In the genomic region with DNA sequence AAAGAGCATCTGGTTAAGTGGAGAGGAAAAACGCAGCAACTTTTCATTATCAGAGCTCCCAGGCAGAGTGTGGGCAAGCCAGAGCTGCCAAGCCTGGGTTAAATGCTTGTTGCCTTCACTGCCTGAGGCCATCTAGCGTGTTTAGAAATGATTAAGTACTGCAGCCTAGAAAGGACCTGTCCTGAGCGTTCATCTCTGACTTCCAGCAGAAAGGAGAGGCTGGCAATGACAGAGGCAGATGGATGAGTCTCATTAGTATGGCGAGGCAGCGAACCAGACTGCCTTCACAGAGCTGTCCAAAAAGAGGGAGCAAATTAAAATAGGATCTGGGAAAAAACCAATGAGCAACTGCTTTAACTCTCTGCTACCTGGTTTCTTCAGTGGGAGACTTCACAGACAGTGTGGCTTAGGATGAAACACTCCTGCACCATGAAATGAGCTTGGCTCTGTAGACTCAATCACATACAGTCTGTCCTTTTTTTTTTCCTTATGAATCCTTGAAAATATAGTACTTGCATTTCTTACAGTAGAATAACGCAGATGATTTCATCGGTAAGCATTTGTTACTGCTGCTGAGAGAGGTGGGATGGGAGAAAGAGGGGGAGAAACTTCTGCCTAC, we compare ENCODE assay signal across 13 mouse cellular contexts.
A peak's percentile ranks its signal among the peaks of the same experiment; 100 is the strongest.
DNase-seq lines count a peak whose midpoint lies in the region; ATAC-seq and TF ChIP-seq lines count a peak whose summit lies in the region.
"Had no signal": no experiment of that assay in that cellular context is flagged by ENCODE, and none has a peak within 500 bp of the region (broad histone marks: within the 10 kb centered on the region; RNA-seq: fewer than 3 reads in every experiment).

No protein-coding gene starts in this region.

- peak; percentile 29 for DNase-seq in left cerebral cortex, postnatal 4 days
- no peak for DNase-seq in left cerebral cortex, adult 18-20 months (ENCODE audit: low spot score in 2 of 2)
- peak; percentile 47 for DNase-seq in forebrain, postnatal 0 days
- DNase-seq in liver, embryonic 11.5 days (ENCODE audit: low spot score), result no peak
- DNase-seq in kidney, adult 11 months, result no peak
- no peak for DNase-seq in kidney, postnatal 10 days
- DNase-seq: cerebellum, adult 18-20 months; heart, adult 2 months; liver, postnatal 0 days; thymus, adult 18-20 months had no signal

- intact Hi-C loops in left cerebral cortex, postnatal 4 days (cut with DNase I), result no loop called here

- no peak overlapping the region for H3K27ac ChIP-seq in forebrain, postnatal 0 days (ENCODE audit: low read depth, low read length)
- peak overlapping the region; percentile 16; the same call in 1 of the 2 replicates for H3K27ac ChIP-seq in midbrain, embryonic 12.5 days (replicated peaks)
- H3K27ac ChIP-seq in liver, embryonic 11.5 days (ENCODE audit: low read depth, low read length), result no peak overlapping the region
- H3K27ac ChIP-seq in intestine, postnatal 0 days (ENCODE audit: low read depth, low read length), result no peak overlapping the region
- H3K27ac ChIP-seq: heart, adult 2 months had no signal

- no peak overlapping the region for H3K9ac ChIP-seq in forebrain, postnatal 0 days
- no peak overlapping the region for H3K9ac ChIP-seq in midbrain, embryonic 12.5 days (replicated peaks)
- H3K9ac ChIP-seq in liver, embryonic 11.5 days (ENCODE audit: low read depth, low read length), result no peak overlapping the region
- H3K9ac ChIP-seq in intestine, postnatal 0 days (ENCODE audit: low read depth, low read length), result no peak overlapping the region
- H3K9ac ChIP-seq: liver, postnatal 0 days had no signal

- 27% methylated on average over 7 of the region's 7 CpGs for WGBS in forebrain, postnatal 0 days
- 59% methylated on average over 7 of the region's 7 CpGs for WGBS in midbrain, embryonic 12.5 days
- WGBS in liver, embryonic 11.5 days, result 54% methylated on average over 7 of the region's 7 CpGs
- 50% methylated on average over 7 of the region's 7 CpGs for WGBS in intestine, postnatal 0 days

- TF ChIP-seq CTCF in forebrain, postnatal 0 days (IDR thresholded peaks at IDR 0.05; ENCODE audit: low read depth), result no peak
- no peak for TF ChIP-seq CTCF in intestine, postnatal 0 days (IDR thresholded peaks at IDR 0.05; ENCODE audit: low read depth)

- no peak overlapping the region for H3K4me3 ChIP-seq in forebrain, postnatal 0 days (ENCODE audit: low read depth, low read length)
- H3K4me3 ChIP-seq in midbrain, embryonic 12.5 days, result no peak overlapping the region
- no peak overlapping the region for H3K4me3 ChIP-seq in liver, embryonic 11.5 days (ENCODE audit: low read depth, low read length)
- H3K4me3 ChIP-seq in intestine, postnatal 0 days (ENCODE audit: low read depth, low read length), result no peak overlapping the region
- H3K4me3 ChIP-seq: erythroblast, embryonic 14.5 days; heart, adult 2 months had no signal

- ATAC-seq in forebrain, postnatal 0 days, result peak; percentile 79
- ATAC-seq in midbrain, embryonic 12.5 days (ENCODE audit: low FRiP score, low read depth), result 0 out of 2 replicates have a peak, but pooled peaks have one; percentile 38
- no peak for ATAC-seq in liver, embryonic 11.5 days (replicated peaks; ENCODE audit: low FRiP score)
- no peak for ATAC-seq in intestine, postnatal 0 days
- ATAC-seq: liver, postnatal 0 days had no signal

- H3K36me3 ChIP-seq in forebrain, postnatal 0 days (ENCODE audit: insufficient read depth), result no peaks in the 10 kb centered on the region
- H3K36me3 ChIP-seq in midbrain, embryonic 12.5 days, result no peaks in the 10 kb centered on the region
- H3K36me3 ChIP-seq in liver, embryonic 11.5 days (ENCODE audit: control insufficient read depth, insufficient read depth, low read length), result no peaks in the 10 kb centered on the region
- no peaks in the 10 kb centered on the region for H3K36me3 ChIP-seq in intestine, postnatal 0 days (ENCODE audit: control insufficient read depth, insufficient read depth)

- H3K4me1 ChIP-seq in forebrain, postnatal 0 days (ENCODE audit: insufficient read depth), result no peaks in the 10 kb centered on the region
- peaks cover 4% of the 10 kb centered on the region; the same call in 1 of the 2 replicates for H3K4me1 ChIP-seq in midbrain, embryonic 12.5 days
- no peaks in the 10 kb centered on the region for H3K4me1 ChIP-seq in liver, embryonic 11.5 days (replicated peaks; ENCODE audit: control insufficient read depth, insufficient read depth, low read length)
- no peaks in the 10 kb centered on the region for H3K4me1 ChIP-seq in intestine, postnatal 0 days (replicated peaks; ENCODE audit: control insufficient read depth, insufficient read depth, low read length)

- H3K27me3 ChIP-seq in forebrain, postnatal 0 days (ENCODE audit: insufficient read depth, low read length), result no peaks in the 10 kb centered on the region
- no peaks in the 10 kb centered on the region for H3K27me3 ChIP-seq in midbrain, embryonic 12.5 days
- H3K27me3 ChIP-seq in liver, embryonic 11.5 days (replicated peaks; ENCODE audit: control insufficient read depth, insufficient read depth, low read length), result no peaks in the 10 kb centered on the region
- no peaks in the 10 kb centered on the region for H3K27me3 ChIP-seq in intestine, postnatal 0 days (replicated peaks; ENCODE audit: control insufficient read depth, insufficient read depth, low read length)

- no peaks in the 10 kb centered on the region for H3K9me3 ChIP-seq in forebrain, postnatal 0 days (ENCODE audit: low read length)
- H3K9me3 ChIP-seq in midbrain, embryonic 12.5 days, result no peaks in the 10 kb centered on the region
- no peaks in the 10 kb centered on the region for H3K9me3 ChIP-seq in liver, embryonic 11.5 days (ENCODE audit: control insufficient read depth, low read length)
- H3K9me3 ChIP-seq in intestine, postnatal 0 days (ENCODE audit: control insufficient read depth), result no peaks in the 10 kb centered on the region

- peak overlapping the region; percentile 9; the same call in 1 of the 2 replicates for H3K4me2 ChIP-seq in forebrain, postnatal 0 days (ENCODE audit: low read depth)
- H3K4me2 ChIP-seq in midbrain, embryonic 12.5 days (replicated peaks), result no peak overlapping the region
- H3K4me2 ChIP-seq in liver, embryonic 11.5 days, result no peak overlapping the region
- no peak overlapping the region for H3K4me2 ChIP-seq in intestine, postnatal 0 days (replicated peaks; ENCODE audit: low read depth)

Comparison
In these comparisons a context has a peak if more than half of its experiments do, and no peak if none do; other contexts are left out.
1. DNase-seq: peak in left cerebral cortex, postnatal 4 days (single experiment) and forebrain, postnatal 0 days (single experiment); none in left cerebral cortex, adult 18-20 months (0 of 2), liver, embryonic 11.5 days (single experiment), kidney, adult 11 months (single experiment) and kidney, postnatal 10 days (single experiment).
2. ATAC-seq: peak in forebrain, postnatal 0 days (single experiment) and midbrain, embryonic 12.5 days (single experiment); none in liver, embryonic 11.5 days (single experiment) and intestine, postnatal 0 days (single experiment).